Mouse (Mus musculus) G1E (cell line): ENCODE results near the gene Klhl26.

Experiments used
- CTCF ChIP-seq: IDR thresholded peaks from 2 replicates; pipeline ENCODE4 v1.5.1; 2012; ENCODE audit warnings: low read depth, low read length, inconsistent platforms, mixed read lengths
- GATA1 ChIP-seq: IDR thresholded peaks from 2 replicates; pipeline ENCODE4 v1.6.1; 2012; ENCODE audit warnings: borderline replicate concordance, low read length, inconsistent platforms, mixed read lengths
- GATA2 ChIP-seq: IDR thresholded peaks from 2 replicates; pipeline ENCODE4 v1.6.1; 2012; ENCODE audit warnings: low read depth, low read length, inconsistent platforms, borderline replicate concordance
- POLR2AphosphoS5 ChIP-seq: IDR thresholded peaks from 2 replicates; pipeline ENCODE4 v1.6.1; 2012; ENCODE audit warnings: low read depth, low read length, inconsistent platforms; ENCODE audit not compliant: insufficient replicate concordance
- TAL1 ChIP-seq: conservative IDR thresholded peaks from 2 replicates; pipeline ENCODE4 v1.6.1; 2012; ENCODE audit warnings: low read depth, low read length, inconsistent platforms, mixed read lengths

DNA sequence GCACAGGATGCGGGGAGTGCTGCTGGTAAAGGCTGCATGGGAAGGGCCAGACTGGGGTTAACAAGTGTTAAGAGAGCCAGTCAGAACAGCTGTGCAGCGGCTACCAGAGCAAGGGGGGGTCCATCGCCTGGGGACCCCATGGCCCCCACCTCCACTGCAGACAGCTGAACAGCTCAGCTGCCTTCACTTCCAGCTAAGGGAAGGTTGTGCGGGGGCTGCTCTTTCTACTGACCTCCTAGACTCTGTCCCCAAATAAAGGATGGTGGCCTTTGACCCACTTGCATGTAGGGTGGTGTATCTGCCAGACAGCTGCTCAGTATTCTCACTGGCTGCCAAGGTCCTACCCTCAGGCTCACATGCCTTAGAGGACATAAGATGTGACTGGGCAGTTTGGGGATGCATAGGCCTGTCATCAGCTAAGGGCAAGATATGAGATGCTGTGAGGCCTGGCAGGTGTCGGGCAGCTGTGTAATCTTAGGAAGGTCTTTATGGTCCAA, 9.5 kb downstream of the Klhl26 start:
- TF ChIP-seq CTCF: no peak
- TF ChIP-seq GATA1: no peak
- TF ChIP-seq POLR2AphosphoS5: no peak
- TF ChIP-seq TAL1: no peak
- TF ChIP-seq GATA2: no peak
